Mouse (Mus musculus) myocyte (in vitro differentiated cells): ENCODE measurements around the gene Cyfip2.

ENCODE experiments used
- CEBPB ChIP-seq: IDR thresholded peaks from 2 replicates; pipeline ENCODE4 v1.6.1; 2011; ENCODE audit warnings: mild to moderate bottlenecking, moderate library complexity; ENCODE audit not compliant: poor library complexity, insufficient read depth, severe bottlenecking
- E2F4 ChIP-seq: IDR thresholded peaks from one replicate; pipeline ENCODE4 v1.6.1; 2011; ENCODE audit warnings: mild to moderate bottlenecking, control low read depth, moderate library complexity; ENCODE audit not compliant: insufficient read depth
- MAX ChIP-seq: IDR thresholded peaks from one replicate; pipeline ENCODE4 v1.6.1; 2011; ENCODE audit warnings: low read depth, mild to moderate bottlenecking, control low read depth
- MYOD1 ChIP-seq, 3 experiments: IDR thresholded peaks; one replicate each; pipeline ENCODE4 v1.6.1; 2011; ENCODE audit warnings: control low read depth in 2 of 3, low read depth in 2 of 3, mild to moderate bottlenecking in 2 of 3, moderate library complexity in 1 of 3; ENCODE audit not compliant: insufficient read length in 2 of 3, control insufficient read depth in 1 of 3
- MYOG ChIP-seq, 3 experiments: IDR thresholded peaks; one replicate each; pipeline ENCODE4 v1.6.1; 2011; ENCODE audit warnings: control low read depth in 2 of 3, low read depth in 2 of 3, mild to moderate bottlenecking in 2 of 3; ENCODE audit not compliant: insufficient read length in 2 of 3, control insufficient read depth in 1 of 3, insufficient read depth in 1 of 3
- POLR2A ChIP-seq: IDR thresholded peaks from one replicate; pipeline ENCODE4 v1.6.1; 2011; ENCODE audit warnings: low read depth, mild to moderate bottlenecking, control low read depth, moderate library complexity; ENCODE audit not compliant: insufficient read length
- POLR2AphosphoS2 ChIP-seq: IDR thresholded peaks from one replicate; pipeline ENCODE4 v1.6.1; 2011; ENCODE audit warnings: low read depth, control low read depth; ENCODE audit not compliant: insufficient read length
- SRF ChIP-seq: IDR thresholded peaks from one replicate; pipeline ENCODE4 v1.6.1; 2011; ENCODE audit warnings: low read depth; ENCODE audit not compliant: control insufficient read depth, insufficient read length
- TCF12 ChIP-seq: IDR thresholded peaks from one replicate; pipeline ENCODE4 v1.6.1; 2011; ENCODE audit warnings: mild to moderate bottlenecking, control low read depth; ENCODE audit not compliant: poor library complexity, insufficient read depth, severe bottlenecking
- USF1 ChIP-seq: IDR thresholded peaks from one replicate; pipeline ENCODE4 v1.6.1; 2011; ENCODE audit warnings: low read depth, mild to moderate bottlenecking, control low read depth, moderate library complexity

DNA sequence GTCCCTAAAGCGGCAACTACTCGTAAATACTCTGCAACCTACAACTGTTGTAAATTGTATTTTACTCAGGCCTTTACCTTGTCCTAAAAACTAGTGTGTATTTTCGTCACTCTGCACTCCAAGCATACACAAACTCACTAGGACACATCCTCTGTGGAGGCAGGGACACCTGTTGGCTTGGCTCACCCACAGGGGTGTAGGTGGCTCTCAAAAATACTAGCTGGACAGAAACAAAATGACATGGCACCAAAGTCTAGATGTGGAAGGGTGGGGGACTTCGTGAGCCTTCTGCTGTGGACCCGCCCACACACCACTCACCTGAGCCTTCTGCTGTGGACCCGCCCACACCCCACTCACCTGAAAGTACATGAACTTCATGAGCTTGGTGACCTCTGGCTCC is 28.9 kb downstream of the Cyfip2 start:
- TF ChIP-seq POLR2AphosphoS2 (no peak), MAX (no peak), TCF12 (no peak), SRF (no peak), POLR2A (no peak), MYOG (IDR thresholded peaks at IDR 0.05; ENCODE audit: control insufficient read depth in 1 of 3, insufficient read depth in 1 of 3, insufficient read length in 2 of 3, low read depth in 2 of 3) (no peak), E2F4 (no peak), USF1 (no peak), CEBPB (no peak), MYOD1 (IDR thresholded peaks at IDR 0.05; ENCODE audit: control insufficient read depth in 1 of 3, insufficient read length in 2 of 3, low read depth in 2 of 3) (peak in 1 of 3 experiments; percentile 59)
